Mouse (Mus musculus) midbrain, embryonic 13.5 days (tissue): Measurements from ENCODE around the gene Kcnj10. TPM values are rescaled to one million over a fixed set of nuclear protein-coding genes. Genes with fewer than 3 reads are reported as not detected.
A peak's percentile ranks its signal among the peaks of the same experiment; 100 is the strongest.

Source experiments
- ATAC-seq: fragments of 200-750 bp; cut with Nextera tagmentation; 2 replicates; pipeline ENCODE4 v1.8.0; 2017; ENCODE audit warnings: mild to moderate bottlenecking, moderate TSS enrichment, moderate library complexity
- H3K27ac ChIP-seq: fragments of 300-500 bp; sonication (generic); 2 replicates; pipeline ENCODE4 v1.5.1; 2015; ENCODE audit warnings: inconsistent platforms, mild to moderate bottlenecking, moderate library complexity
- H3K27me3 ChIP-seq: fragments of 300-500 bp; sonication (generic); 2 replicates; pipeline ENCODE4 v1.6.1; 2015; ENCODE audit warnings: mild to moderate bottlenecking, inconsistent platforms
- H3K36me3 ChIP-seq: fragments of 300-500 bp; sonication (generic); 2 replicates; pipeline ENCODE4 v1.6.1; 2015; ENCODE audit warnings: mild to moderate bottlenecking, inconsistent platforms
- H3K4me1 ChIP-seq: fragments of 300-500 bp; sonication (generic); replicated peaks from 2 replicates; pipeline ENCODE4 v1.6.1; 2015; ENCODE audit warnings: inconsistent platforms
- H3K4me2 ChIP-seq: fragments of 300-500 bp; sonication (generic); replicated peaks from 2 replicates; pipeline ENCODE4 v1.6.1; 2015; ENCODE audit warnings: moderate library complexity, mild to moderate bottlenecking, inconsistent platforms
- H3K4me3 ChIP-seq: fragments of 300-500 bp; sonication (generic); replicated peaks from 2 replicates; pipeline ENCODE4 v1.5.1; 2015; ENCODE audit warnings: mild to moderate bottlenecking, inconsistent platforms
- H3K9ac ChIP-seq: fragments of 300-500 bp; sonication (generic); replicated peaks from 2 replicates; pipeline ENCODE4 v1.6.1; 2015; ENCODE audit warnings: mild to moderate bottlenecking, inconsistent platforms
- H3K9me3 ChIP-seq: fragments of 300-500 bp; sonication (generic); 2 replicates; pipeline ENCODE4 v1.6.1; 2016; ENCODE audit warnings: mild to moderate bottlenecking, inconsistent platforms
- WGBS: fragments of 180-500 bp; shearing (Covaris S2); methylation state at CpG from one replicate; pipeline ENCODE4 v1.1.7; 2015; 5-methylcytosine and 5-hydroxymethylcytosine counted together
- polyA plus RNA-seq: library from polyadenylated mRNA; unstranded; fragments of >200 nt; fragmentation: Nextera tagmentation; extraction: Ambion mirVana; gene quantifications from 2 replicates; pipeline ENCODE4 v1.2.1, GENCODE M21; 2015

Kcnj10 gene
- polyA plus RNA-seq, 1 experiment from 2014 or later, result 0.98 TPM

DNA sequence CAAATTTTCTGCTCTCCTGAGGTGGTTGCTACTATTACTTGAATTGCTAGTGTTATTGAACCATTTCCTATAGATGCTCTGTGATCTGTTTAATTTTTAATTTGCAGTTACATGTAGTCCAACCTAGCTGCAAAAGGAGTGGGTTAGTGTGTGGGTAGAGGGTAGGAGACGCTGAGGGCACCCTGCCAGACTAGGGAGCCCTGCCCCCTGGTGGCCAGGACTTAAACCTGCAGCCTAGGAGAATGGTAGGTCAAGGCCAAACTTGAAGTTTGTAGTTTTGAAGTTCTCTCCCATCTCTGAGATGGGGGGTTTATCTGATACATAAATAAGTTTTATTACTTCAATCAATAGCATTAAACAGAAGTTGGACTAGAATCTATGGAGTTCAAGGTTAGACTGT is 16.5 kb downstream of the Kcnj10 start:
- Histone ChIP-seq H3K4me2 (no peak overlapping the region), H3K9me3 (no peaks in the 10 kb centered on the region), H3K27me3 (peaks cover 4% of the 10 kb centered on the region; the same call in 1 of the 2 replicates), H3K36me3 (no peaks in the 10 kb centered on the region), H3K4me3 (no peak overlapping the region), H3K9ac (no peak overlapping the region), H3K4me1 (peaks cover 36% of the 10 kb centered on the region), H3K27ac (no peak overlapping the region)
- WGBS, result 7% methylated on average over 1 of the region's 1 CpGs
- ATAC-seq, result no peak

- H3K27ac ChIP-seq, result no peak overlapping the region
- H3K4me3 ChIP-seq, result no peak overlapping the region
- H3K9ac ChIP-seq, result no peak overlapping the region
- WGBS, result 66% methylated on average over 10 of the region's 10 CpGs
- no peak for ATAC-seq
- H3K4me1 ChIP-seq, result peaks cover 36% of the 10 kb centered on the region
- H3K36me3 ChIP-seq, result no peaks in the 10 kb centered on the region
- H3K27me3 ChIP-seq, result peaks cover 4% of the 10 kb centered on the region; the same call in 1 of the 2 replicates
- no peaks in the 10 kb centered on the region for H3K9me3 ChIP-seq
- H3K4me2 ChIP-seq, result no peak overlapping the region
Observed at GRCm38 (mm10) chr1:172358341-172358740, 17.3 kb downstream of the Kcnj10 start.

- H3K4me2 ChIP-seq, result no peak overlapping the region
- no peaks in the 10 kb centered on the region for H3K36me3 ChIP-seq
- ATAC-seq, result peak; percentile 51; the same call in 1 of the 2 replicates
- H3K27ac ChIP-seq, result no peak overlapping the region
- no peaks in the 10 kb centered on the region; the same call in 1 of the 2 replicates for H3K4me1 ChIP-seq
- H3K9me3 ChIP-seq, result no peaks in the 10 kb centered on the region
- no peak overlapping the region for H3K4me3 ChIP-seq
- 9% methylated on average over 6 of the region's 6 CpGs for WGBS
- H3K9ac ChIP-seq, result no peak overlapping the region
- peaks cover 4% of the 10 kb centered on the region; the same call in 1 of the 2 replicates for H3K27me3 ChIP-seq
Observed at GRCm38 (mm10) chr1:172364684-172365083, 23.7 kb downstream of the Kcnj10 start.

GRCm38 (mm10) chr1:172368768-172369418 is 27.9 kb downstream of the Kcnj10 start:
- Histone ChIP-seq H3K27me3 (no peaks in the 10 kb centered on the region), H3K4me2 (peak overlapping the region; percentile 25; the same call in 1 of the 2 replicates), H3K4me3 (no peak overlapping the region), H3K27ac (no peak overlapping the region), H3K9me3 (no peaks in the 10 kb centered on the region), H3K4me1 (no peaks in the 10 kb centered on the region; the same call in 1 of the 2 replicates), H3K36me3 (no peaks in the 10 kb centered on the region), H3K9ac (no peak overlapping the region)
- peak; percentile 67; the same call in 1 of the 2 replicates for ATAC-seq
- 30% methylated on average over 23 of the region's 23 CpGs for WGBS

DNA sequence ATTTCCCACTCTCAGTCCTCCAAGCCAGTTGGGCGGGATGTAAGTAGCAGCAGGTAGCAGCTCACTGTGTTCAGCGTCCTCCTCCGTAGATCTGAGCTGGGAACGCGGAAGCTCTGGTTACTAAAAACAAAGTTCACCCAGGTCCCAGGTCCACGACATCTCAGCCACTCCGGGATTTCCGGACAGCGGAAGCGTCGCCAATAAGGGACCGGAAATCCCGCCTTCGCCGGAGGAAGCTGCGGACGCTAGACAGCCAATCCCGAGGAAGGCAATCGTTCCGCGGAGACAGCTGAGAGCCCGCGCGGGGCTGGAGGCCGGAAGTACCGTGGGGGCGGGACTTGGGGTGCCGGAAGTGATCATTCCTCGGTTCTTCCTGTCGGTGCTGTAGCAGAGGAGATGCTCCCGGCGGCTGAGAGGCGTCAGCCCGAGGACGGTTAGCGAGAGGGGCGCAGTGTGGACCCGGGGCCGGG is 35.2 kb downstream of the Kcnj10 start, which contains the start of gene Pigm:
Gene Pigm, plus strand, starts transcription at position 349 of the 470 bp plus-strand sequence.
- Histone ChIP-seq H3K27me3 (no peaks in the 10 kb centered on the region), H3K4me2 (peak within 1 kb of the TSS; percentile 100), H3K4me1 (peaks cover 32% of the 10 kb centered on the region), H3K27ac (peak within 1 kb of the TSS; percentile 73), H3K9ac (peak within 1 kb of the TSS; percentile 93), H3K4me3 (peak within 1 kb of the TSS; percentile 97), H3K36me3 (peaks cover 13% of the 10 kb centered on the region), H3K9me3 (no peaks in the 10 kb centered on the region)
- WGBS, result under 1% methylated on average over 39 of the region's 39 CpGs
- peak; percentile 99 for ATAC-seq

GRCm38 (mm10) chr1:172376758-172377458 is 35.9 kb downstream of the Kcnj10 start:
- Histone ChIP-seq H3K27me3 (no peaks in the 10 kb centered on the region), H3K4me2 (peak overlapping the region; percentile 100), H3K4me1 (peaks cover 32% of the 10 kb centered on the region), H3K27ac (peak overlapping the region; percentile 73), H3K4me3 (peak overlapping the region; percentile 97), H3K9me3 (no peaks in the 10 kb centered on the region), H3K9ac (peak overlapping the region; percentile 93), H3K36me3 (peaks cover 20% of the 10 kb centered on the region)
- ATAC-seq, result no peak
- 3% methylated on average over 62 of the region's 62 CpGs for WGBS

DNA sequence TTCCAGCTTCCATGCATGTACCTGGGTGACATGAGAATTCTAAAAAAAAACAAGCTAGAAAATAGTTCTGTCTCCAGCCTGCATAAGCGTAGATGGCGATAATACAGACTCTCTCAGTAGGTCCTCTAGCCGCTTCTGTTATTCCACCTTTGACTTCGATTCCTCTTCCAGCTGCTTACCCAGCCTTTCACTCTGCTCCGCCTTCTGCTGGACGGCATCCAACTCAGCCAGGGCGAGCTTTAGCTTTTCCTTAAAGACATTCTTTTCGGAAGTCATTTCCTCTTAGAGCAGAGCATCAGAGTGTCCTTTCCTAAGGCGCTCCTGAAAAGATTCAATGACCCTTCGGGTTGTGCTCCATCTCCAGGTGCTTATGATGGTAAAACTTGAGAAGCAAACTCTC is 39.1 kb downstream of the Kcnj10 start:
- WGBS, result 84% methylated on average over 10 of the region's 10 CpGs
- H3K9ac ChIP-seq, result no peak overlapping the region

GRCm38 (mm10) chr1:172382090-172382489 is 41.1 kb downstream of the Kcnj10 start:
- ATAC-seq, result no peak
- H3K27ac ChIP-seq, result no peak overlapping the region
- peaks cover 29% of the 10 kb centered on the region for H3K4me1 ChIP-seq
- H3K4me3 ChIP-seq, result no peak overlapping the region
- peaks cover 26% of the 10 kb centered on the region for H3K36me3 ChIP-seq
- WGBS, result 94% methylated on average over 1 of the region's 1 CpGs
- no peaks in the 10 kb centered on the region for H3K9me3 ChIP-seq
- H3K9ac ChIP-seq, result no peak overlapping the region
- no peak overlapping the region for H3K4me2 ChIP-seq
- H3K27me3 ChIP-seq, result no peaks in the 10 kb centered on the region

More for the DNA sequence above, 39.1 kb downstream of the Kcnj10 start:
- H3K4me3 ChIP-seq, result no peak overlapping the region
- no peak overlapping the region for H3K4me2 ChIP-seq
- no peaks in the 10 kb centered on the region for H3K9me3 ChIP-seq
- no peak overlapping the region for H3K27ac ChIP-seq
- H3K27me3 ChIP-seq, result no peaks in the 10 kb centered on the region
- peaks cover 26% of the 10 kb centered on the region for H3K36me3 ChIP-seq
- peaks cover 32% of the 10 kb centered on the region for H3K4me1 ChIP-seq
- no peak for ATAC-seq

DNA sequence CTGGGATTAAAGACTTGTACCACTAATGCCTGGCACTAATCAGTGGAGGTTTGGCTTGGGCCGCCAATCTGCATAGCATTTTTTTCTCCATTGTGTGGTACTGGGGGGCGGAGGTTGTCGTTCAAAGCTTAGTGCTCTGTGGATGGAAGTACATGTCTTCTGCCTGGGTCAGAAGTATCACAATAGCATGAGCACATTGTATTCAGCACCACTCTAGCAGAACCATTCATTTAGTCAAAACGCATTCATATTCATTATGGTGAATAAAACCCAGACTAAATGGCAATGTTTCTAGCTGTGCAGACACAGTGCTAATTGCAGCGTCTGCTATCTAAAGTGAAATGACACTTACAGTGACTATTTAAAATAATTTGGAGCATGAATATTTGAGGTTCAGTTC is 46.2 kb downstream of the Kcnj10 start:
- no peak for ATAC-seq
- WGBS, result 65% methylated on average over 5 of the region's 5 CpGs
- no peak overlapping the region for H3K27ac ChIP-seq

GRCm38 (mm10) chr1:172390769-172391168 is 49.8 kb downstream of the Kcnj10 start:
- Histone ChIP-seq H3K9ac (no peak overlapping the region), H3K9me3 (no peaks in the 10 kb centered on the region), H3K4me2 (no peak overlapping the region), H3K4me1 (peaks cover 14% of the 10 kb centered on the region), H3K4me3 (no peak overlapping the region), H3K27ac (no peak overlapping the region), H3K27me3 (peaks cover 5% of the 10 kb centered on the region; the same call in 1 of the 2 replicates), H3K36me3 (no peaks in the 10 kb centered on the region)
- WGBS, result 65% methylated on average over 1 of the region's 1 CpGs
- no peak for ATAC-seq

More for the DNA sequence above, 46.2 kb downstream of the Kcnj10 start:
- no peak overlapping the region for H3K4me3 ChIP-seq
- no peaks in the 10 kb centered on the region for H3K9me3 ChIP-seq
- peaks cover 5% of the 10 kb centered on the region; the same call in 1 of the 2 replicates for H3K27me3 ChIP-seq
- H3K9ac ChIP-seq, result no peak overlapping the region
- no peak overlapping the region for H3K4me2 ChIP-seq
- 0 out of 2 replicates have a peak, but pooled peaks cover 6% of the 10 kb centered on the region for H3K36me3 ChIP-seq
- peaks cover 10% of the 10 kb centered on the region for H3K4me1 ChIP-seq

DNA sequence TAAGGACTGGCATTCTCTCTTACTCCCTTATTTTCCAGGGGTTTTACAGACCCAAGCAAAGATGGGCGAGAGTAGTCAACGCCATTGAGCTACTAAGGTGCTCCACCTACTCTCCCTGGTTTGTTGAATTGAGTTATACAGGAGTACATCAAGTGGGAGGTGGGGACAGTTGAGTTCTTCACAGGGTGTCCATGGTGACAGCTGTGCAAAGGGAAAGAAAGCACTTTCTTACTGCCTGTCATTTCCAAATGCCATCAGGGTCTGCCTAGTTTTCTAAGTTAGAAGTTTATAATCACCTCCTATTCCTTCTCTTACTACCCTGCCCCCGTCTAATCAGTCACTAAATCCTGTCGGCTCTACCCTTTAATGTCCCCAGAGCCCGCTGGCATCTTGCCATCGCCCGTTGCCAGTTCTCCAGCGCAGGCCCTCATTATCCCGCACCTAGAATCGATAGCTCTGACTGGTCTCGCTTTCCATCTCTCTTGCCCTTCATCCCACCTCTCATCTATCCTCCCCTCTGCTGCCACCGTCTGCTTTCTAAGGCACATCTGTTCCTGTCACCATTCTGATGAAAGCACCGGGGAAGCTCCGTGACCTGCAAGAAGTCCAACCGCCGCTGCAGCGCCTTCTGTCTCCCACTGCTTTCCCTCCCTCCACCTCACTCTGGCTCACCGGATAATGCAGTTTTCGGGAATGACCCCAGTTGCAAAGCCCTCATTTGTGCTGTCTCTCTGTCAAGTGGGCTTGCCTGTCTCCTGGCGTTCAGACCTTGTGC is 51.0 kb downstream of the Kcnj10 start:
- WGBS, result 21% methylated on average over 20 of the region's 20 CpGs
- no peak overlapping the region for H3K9ac ChIP-seq
- H3K27ac ChIP-seq, result peak overlapping the region; percentile 22; the same call in 1 of the 2 replicates
- H3K4me3 ChIP-seq, result peak overlapping the region; percentile 8; the same call in 1 of the 2 replicates
- peak; percentile 87 for ATAC-seq
- H3K9me3 ChIP-seq, result no peaks in the 10 kb centered on the region
- peak overlapping the region; percentile 44 for H3K4me2 ChIP-seq
- peaks cover 5% of the 10 kb centered on the region; the same call in 1 of the 2 replicates for H3K27me3 ChIP-seq
- no peaks in the 10 kb centered on the region for H3K36me3 ChIP-seq
- peaks cover 14% of the 10 kb centered on the region for H3K4me1 ChIP-seq
